Mouse (Mus musculus) spleen, adult 2 months (tissue): ENCODE results near the gene Fxr2. TPM values are rescaled to one million over a fixed set of nuclear protein-coding genes. Genes with fewer than 3 reads are reported as not detected.

Experiments used
- DNase-seq, 2 experiments: peaks; one replicate each; pipeline versions ENCODE4 v3.0.0 to v3.0.0-alpha.2; 2012 to 2021; ENCODE audit warnings: low spot score in 2 of 2, low read depth in 1 of 2
- H3K27ac ChIP-seq: fragments of 200-500 bp; 2 replicates; pipeline ENCODE4 v1.5.1; 2012; ENCODE audit warnings: low read length, inconsistent platforms; ENCODE audit not compliant: insufficient read depth
- H3K27me3 ChIP-seq: fragments of 200-500 bp; 2 replicates; pipeline ENCODE4 v1.6.1; 2012; ENCODE audit warnings: mild to moderate bottlenecking, moderate library complexity, low read length, inconsistent platforms; ENCODE audit not compliant: control insufficient read depth, insufficient read depth
- H3K36me3 ChIP-seq: fragments of 200-500 bp; 2 replicates; pipeline ENCODE4 v1.6.1; 2012; ENCODE audit warnings: mild to moderate bottlenecking, low read length, inconsistent platforms; ENCODE audit not compliant: control insufficient read depth, insufficient read depth
- H3K4me1 ChIP-seq: fragments of 200-500 bp; 2 replicates; pipeline ENCODE4 v1.6.1; 2011; ENCODE audit warnings: inconsistent platforms; ENCODE audit not compliant: control insufficient read depth, insufficient read depth, insufficient read length
- H3K4me3 ChIP-seq: fragments of 200-500 bp; 2 replicates; pipeline ENCODE4 v1.5.1; 2011; ENCODE audit warnings: mild to moderate bottlenecking, inconsistent platforms; ENCODE audit not compliant: insufficient read depth, insufficient read length; ENCODE audit errors: extremely low read depth
- CTCF ChIP-seq: fragments of 200-500 bp; IDR thresholded peaks from 2 replicates; pipeline ENCODE4 v1.5.1; 2011; ENCODE audit warnings: mild to moderate bottlenecking, inconsistent platforms; ENCODE audit not compliant: insufficient read depth, insufficient read length, insufficient replicate concordance; ENCODE audit errors: extremely low read depth
- POLR2A ChIP-seq: fragments of 200-500 bp; IDR thresholded peaks from 2 replicates; pipeline ENCODE4 v1.6.1; 2011; ENCODE audit warnings: low read depth, low read length, inconsistent platforms
- WGBS: fragments of 180-500 bp; shearing (Covaris S2); methylation state at CpG from one replicate; pipeline ENCODE4 v1.1.7; 2018; 5-methylcytosine and 5-hydroxymethylcytosine counted together
- polyA plus RNA-seq: library from polyadenylated mRNA; depleted of rRNA; stranded (reverse); fragments of >200 nt; gene quantifications from 2 replicates; pipeline ENCODE4 v1.2.3, GENCODE M21; 2012

The Fxr2 gene
- polyA plus RNA-seq, 1 experiment = 41.6 TPM

DNA sequence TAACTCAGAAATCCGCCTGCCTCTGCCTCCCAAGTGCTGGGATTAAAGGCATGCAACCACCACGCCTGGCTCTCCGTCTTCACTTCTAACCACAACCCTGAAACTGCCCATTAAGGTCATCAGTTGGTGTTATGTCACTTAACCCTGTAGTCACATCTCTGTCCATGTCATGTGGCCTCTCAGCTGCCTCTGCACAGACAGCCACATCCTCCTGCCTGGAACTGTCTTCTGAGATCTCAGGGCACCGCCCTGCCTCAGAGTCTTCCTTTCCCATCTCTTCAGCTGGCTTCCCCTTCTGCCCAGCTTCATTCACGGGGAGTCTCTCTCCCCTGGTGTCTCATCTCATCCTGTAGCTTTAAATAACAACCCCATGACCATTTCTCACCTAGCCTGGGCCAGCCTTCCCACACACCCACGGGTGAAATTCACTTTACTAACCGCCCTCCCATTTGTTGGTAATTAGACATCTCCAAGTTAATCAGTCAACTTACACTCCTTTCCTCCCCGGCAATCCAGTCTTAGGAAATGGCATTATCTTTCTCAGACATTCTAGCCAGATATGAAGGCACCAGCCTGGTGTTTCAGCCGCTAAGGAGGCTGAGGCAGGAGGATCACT lies 59.5 kb downstream of the Fxr2 start:
- H3K27ac ChIP-seq = no peak overlapping the region
- no peak overlapping the region for H3K4me3 ChIP-seq
- no peak for DNase-seq
- peaks cover 7% of the 10 kb centered on the region for H3K27me3 ChIP-seq
- H3K36me3 ChIP-seq = no peaks in the 10 kb centered on the region
- WGBS = 59% methylated on average over 9 of the region's 9 CpGs
- peaks cover 3% of the 10 kb centered on the region for H3K4me1 ChIP-seq
- no peak for TF ChIP-seq CTCF

DNA sequence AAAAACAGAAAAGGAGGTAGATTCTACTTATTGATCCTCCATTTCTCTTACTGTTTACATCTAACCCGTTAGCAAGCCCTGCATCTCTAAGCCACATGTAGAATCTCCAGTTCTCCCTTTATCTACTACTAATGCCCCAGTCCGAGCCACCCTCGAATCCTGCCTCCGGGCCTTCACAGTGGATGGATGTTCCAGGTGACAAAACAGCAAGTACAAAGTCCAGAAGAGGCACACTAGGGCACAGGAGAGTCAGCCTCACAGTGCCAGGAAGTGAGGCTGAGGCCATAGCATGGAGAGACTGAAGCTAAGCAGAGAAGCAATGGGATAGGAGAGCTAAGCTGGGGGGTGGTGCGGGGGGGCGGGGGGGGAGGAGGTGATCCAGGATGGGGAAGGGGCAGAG lies 60.1 kb downstream of the Fxr2 start:
- no peak for DNase-seq
- H3K36me3 ChIP-seq = no peaks in the 10 kb centered on the region
- peaks cover 3% of the 10 kb centered on the region for H3K4me1 ChIP-seq
- no peak overlapping the region for H3K27ac ChIP-seq
- TF ChIP-seq CTCF (no peak), POLR2A (no peak)
- WGBS = 92% methylated on average over 6 of the region's 6 CpGs
- peaks cover 7% of the 10 kb centered on the region for H3K27me3 ChIP-seq
- no peak overlapping the region for H3K4me3 ChIP-seq

DNA sequence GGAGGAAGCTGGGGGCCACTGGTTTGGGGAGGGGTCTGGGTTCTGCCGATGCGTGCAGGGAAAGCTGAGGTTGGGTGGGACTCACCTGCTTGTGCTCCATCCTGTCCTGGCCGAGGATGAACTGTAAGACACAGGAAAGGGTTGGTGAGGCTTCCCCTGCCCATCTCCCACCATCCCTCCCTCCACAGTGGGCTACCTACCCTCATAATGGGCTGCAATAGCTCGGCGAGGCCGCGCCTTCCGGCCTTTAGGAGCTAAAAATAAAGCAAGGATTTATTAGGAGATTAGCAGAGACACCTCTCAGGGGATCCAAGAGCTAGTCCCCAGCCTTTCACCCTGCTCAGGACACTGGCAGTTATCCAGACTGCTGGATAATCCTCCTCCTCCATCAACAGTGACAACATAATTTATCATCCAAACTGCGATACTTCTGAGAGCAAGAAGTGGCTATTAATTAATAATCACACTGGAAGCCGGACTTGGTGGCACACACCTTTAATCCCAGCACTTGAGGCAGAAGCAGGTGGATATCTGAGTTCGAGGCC lies 60.7 kb downstream of the Fxr2 start:
- Histone ChIP-seq H3K27me3 (peaks cover 7% of the 10 kb centered on the region), H3K36me3 (no peaks in the 10 kb centered on the region), H3K4me3 (no peak overlapping the region), H3K4me1 (peaks cover 3% of the 10 kb centered on the region), H3K27ac (no peak overlapping the region)
- 58% methylated on average over 11 of the region's 11 CpGs for WGBS
- TF ChIP-seq CTCF = no peak
- TF ChIP-seq POLR2A = no peak
- no peak for DNase-seq

DNA sequence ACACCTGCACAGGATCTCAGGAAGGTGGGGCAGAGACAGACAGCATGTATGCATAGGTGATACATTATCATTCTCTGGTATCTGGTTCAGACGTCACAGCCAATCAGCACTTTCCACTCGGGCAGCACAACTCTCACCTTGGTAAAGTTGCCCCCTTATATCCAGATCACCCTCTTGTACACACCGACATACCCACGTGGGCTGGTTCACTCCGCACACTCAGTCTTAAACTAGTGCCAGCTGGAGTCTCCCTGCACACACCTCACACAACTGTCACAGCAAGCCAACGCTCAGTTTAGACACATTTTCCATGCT lies 62.2 kb downstream of the Fxr2 start:
- peaks cover 7% of the 10 kb centered on the region for H3K27me3 ChIP-seq
- peak overlapping the region; percentile 46 for H3K4me3 ChIP-seq
- H3K4me1 ChIP-seq = peaks cover 3% of the 10 kb centered on the region
- DNase-seq = no peak
- 79% methylated on average over 6 of the region's 6 CpGs for WGBS
- peak overlapping the region; percentile 85 for H3K27ac ChIP-seq
- no peak for TF ChIP-seq CTCF
- TF ChIP-seq POLR2A = no peak
- no peaks in the 10 kb centered on the region for H3K36me3 ChIP-seq

DNA sequence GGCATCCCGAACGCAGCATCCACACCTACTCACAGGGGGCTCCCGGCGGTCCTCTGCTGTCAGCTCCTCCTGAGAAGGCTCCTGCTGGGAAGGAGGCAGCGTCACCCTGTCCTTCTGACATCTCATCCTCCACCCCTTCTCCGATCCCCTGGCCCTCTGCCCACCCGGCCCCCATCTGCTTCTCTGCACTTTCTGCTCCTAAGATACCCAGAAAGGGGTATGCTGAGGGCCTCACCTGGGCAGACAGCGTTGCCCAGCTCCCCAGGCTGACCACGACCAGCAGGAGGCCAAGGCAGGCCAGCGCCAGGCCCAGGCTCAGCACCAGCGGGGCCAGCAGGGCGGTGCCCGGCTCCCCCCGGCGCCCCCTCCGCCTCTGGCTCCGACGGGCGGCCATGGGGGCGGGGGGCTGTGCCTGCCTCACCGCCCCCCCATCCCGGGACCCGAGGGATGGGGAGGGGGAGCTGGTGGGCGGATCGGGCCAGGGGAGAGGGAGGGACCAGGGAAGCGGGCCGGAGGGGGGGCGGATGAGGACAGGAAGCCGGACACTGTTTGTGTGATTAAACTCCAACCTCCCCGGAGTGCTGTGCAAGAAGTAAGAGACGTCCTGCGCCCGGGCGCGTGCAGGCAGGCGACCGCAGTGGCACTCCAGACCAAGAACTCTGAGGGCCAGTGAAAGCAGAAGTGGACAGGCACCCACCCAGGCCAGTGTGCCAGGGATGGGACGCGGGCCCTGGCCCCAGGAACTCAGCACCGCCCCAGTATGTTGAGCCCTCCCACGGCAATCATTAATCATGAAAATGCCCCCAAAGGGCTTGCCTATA lies 62.8 kb downstream of the Fxr2 start, which contains the start of the genes Tnfsf12 and Tnfsfm13:
Gene Tnfsf12 (minus strand): TSS at position 489 of the 821 bp plus-strand sequence.
Gene Tnfsfm13 (minus strand): TSS at position 738 of the 821 bp plus-strand sequence.
- WGBS = 15% methylated on average over 40 of the region's 41 CpGs
- peak within 1 kb of the TSS; percentile 46 for H3K4me3 ChIP-seq
- no peak for TF ChIP-seq POLR2A
- TF ChIP-seq CTCF = no peak
- peaks cover 3% of the 10 kb centered on the region for H3K4me1 ChIP-seq
- H3K27ac ChIP-seq = peak within 1 kb of the TSS; percentile 85
- no peak for DNase-seq
- H3K27me3 ChIP-seq = peaks cover 7% of the 10 kb centered on the region
- H3K36me3 ChIP-seq = no peaks in the 10 kb centered on the region

DNA sequence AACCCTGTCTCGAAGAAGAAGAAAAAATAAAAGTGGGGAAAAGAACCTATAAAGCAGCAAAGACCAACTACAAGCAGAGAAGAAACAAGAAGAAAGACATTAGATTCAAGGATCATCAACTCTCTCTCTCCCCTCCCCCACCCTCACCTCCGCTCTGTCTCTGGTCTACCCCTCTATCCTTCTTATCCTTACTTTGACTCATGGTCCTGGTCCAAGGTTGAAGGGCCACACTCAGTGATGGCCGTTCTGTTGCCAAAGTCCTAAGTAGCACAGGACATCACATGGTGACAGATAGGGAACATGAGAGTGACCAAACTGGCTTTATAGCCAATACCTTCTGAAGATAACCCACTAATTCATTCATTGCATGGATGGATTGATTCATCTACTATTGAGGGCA lies 64.6 kb downstream of the Fxr2 start:
- no peaks in the 10 kb centered on the region for H3K36me3 ChIP-seq
- TF ChIP-seq CTCF = no peak
- H3K27me3 ChIP-seq = peaks cover 7% of the 10 kb centered on the region
- no peak overlapping the region for H3K27ac ChIP-seq
- DNase-seq = no peak
- H3K4me1 ChIP-seq = peaks cover 3% of the 10 kb centered on the region
- H3K4me3 ChIP-seq = no peak overlapping the region
- 86% methylated on average over 3 of the region's 3 CpGs for WGBS

DNA sequence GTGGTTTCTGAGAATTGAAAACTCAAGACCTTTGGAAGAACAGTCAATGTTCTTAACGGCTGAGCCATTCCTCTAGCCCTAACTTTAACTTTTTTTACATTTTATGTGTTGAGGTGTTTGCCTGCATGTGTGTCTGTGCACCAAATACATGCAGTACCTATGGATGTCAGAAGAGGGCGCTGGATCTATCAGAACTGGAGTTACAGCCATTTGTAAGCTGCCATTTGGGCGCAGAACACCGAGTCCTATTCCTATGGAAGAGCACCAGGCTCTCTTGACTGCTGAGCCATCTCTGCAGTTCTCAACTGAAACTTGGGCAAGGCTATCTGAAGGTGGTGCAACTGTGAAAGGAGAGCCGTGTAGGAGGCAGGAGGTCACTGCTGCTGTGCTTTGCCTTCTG lies 65.8 kb downstream of the Fxr2 start:
- Histone ChIP-seq H3K27me3 (peaks cover 7% of the 10 kb centered on the region), H3K4me1 (peaks cover 3% of the 10 kb centered on the region), H3K4me3 (no peak overlapping the region), H3K36me3 (no peaks in the 10 kb centered on the region), H3K27ac (no peak overlapping the region)
- WGBS = 77% methylated on average over 5 of the region's 5 CpGs
- no peak for DNase-seq
- no peak for TF ChIP-seq CTCF
